Mouse (Mus musculus) embryonic stem cell, embryonic (primary cell): Measurements from ENCODE around the gene Slc19a1.

ENCODE experiments used
- CTCF ChIA-PET, 4 experiments: fragments of 300-600 bp in 2 of 4; fragments of 350-600 bp in 2 of 4; sonication (Branson Sonifier 250); formaldehyde crosslinking; loops; one replicate each; lab custom pipeline; 2022; ENCODE audit warnings: inconsistent platforms in 2 of 4; lab: Charles Lee
- POLR2A ChIA-PET, 4 experiments: fragments of 300-600 bp in 2 of 4; fragments of 350-600 bp in 2 of 4; sonication (Branson Sonifier 250); formaldehyde crosslinking; loops; one replicate each; lab custom pipeline; 2022; ENCODE audit warnings: antibody characterized with exemption in 4 of 4, inconsistent platforms in 1 of 4; lab: Charles Lee

Slc19a1 gene

DNA sequence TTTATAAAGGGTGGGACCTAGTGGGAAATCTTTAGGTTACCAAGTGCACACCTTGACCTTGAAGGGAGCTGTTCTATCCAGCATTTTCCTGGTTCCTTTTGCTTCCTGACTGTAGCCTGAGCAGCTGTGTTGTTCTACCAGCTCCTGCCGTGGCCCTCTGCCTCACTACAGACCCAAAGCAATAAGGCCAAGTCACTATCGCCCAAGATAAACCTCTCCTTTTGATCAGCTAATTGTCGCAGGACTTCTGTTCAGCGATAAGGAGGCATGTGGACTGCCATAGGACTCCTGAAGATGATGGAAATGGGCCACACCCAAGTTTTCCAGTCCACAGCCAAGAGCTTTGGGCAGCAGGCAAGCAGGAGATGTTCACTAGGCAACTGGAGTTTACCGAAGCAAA is 7.8 kb upstream of the Slc19a1 start:
- POLR2A ChIA-PET = interaction anchor here in 2 of 4 experiments (1.2 to 1.8 kb wide), 5 partner anchors 8 to 62 kb away, joined by 3 to 10 read pairs (median 5); partner anchors contain the start of genes Pcbp3 (in 1 of the 2) and Slc19a1 (in 1 of the 2)
- CTCF ChIA-PET = no interaction called here

DNA sequence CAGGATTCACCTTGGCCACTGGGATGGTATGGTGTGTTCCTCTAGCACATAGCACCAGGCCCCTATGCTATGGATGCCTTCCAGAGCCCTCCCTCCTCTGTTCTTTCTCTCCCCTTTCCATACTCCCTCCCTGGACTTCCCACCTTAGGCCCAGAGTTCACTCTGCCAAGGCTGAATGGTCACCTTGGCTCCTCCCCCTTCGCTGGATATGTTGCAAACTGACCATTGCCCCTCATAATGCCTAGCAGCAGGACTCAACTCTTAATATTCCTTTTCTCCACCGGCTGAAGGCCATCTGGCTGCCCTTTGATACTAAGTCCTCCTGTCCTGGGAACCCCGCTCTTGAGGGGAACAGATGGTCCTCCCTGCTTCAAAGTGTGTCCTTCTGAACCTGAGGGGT is 5.1 kb upstream of the Slc19a1 start:
- ChIA-PET POLR2A (interaction anchor here in 1 of 4 experiments (0.6 to 0.8 kb wide), 2 partner anchors 10 to 1076 kb away, joined by 3 to 6 read pairs; no protein-coding TSS in a partner anchor), CTCF (no interaction called here)

- ChIA-PET CTCF (interaction anchor here in 3 of 4 experiments (0.5 to 2.6 kb wide), 4 partner anchors 37 to 525 kb away, joined by 3 to 10 read pairs (median 4); no protein-coding TSS in a partner anchor), POLR2A (interaction anchor here in 1 of 4 experiments (1.1 kb wide), 2 partner anchors 8 to 21 kb away, joined by 3 to 4 read pairs; no protein-coding TSS in a partner anchor)
Measured at GRCm38 (mm10) chr10:77028782-77029296, 3.2 kb upstream of the Slc19a1 start.

- ChIA-PET CTCF (interaction anchor here in 3 of 4 experiments (1.1 to 2.6 kb wide), 5 partner anchors 8 to 322 kb away, joined by 3 to 10 read pairs (median 3); no protein-coding TSS in a partner anchor), POLR2A (interaction anchor here in 3 of 4 experiments (0.9 to 1.9 kb wide), 7 partner anchors 8 to 22 kb away, joined by 3 to 7 read pairs (median 4); no protein-coding TSS in a partner anchor)
Measured at GRCm38 (mm10) chr10:77029761-77030160, 2.3 kb upstream of the Slc19a1 start.

DNA sequence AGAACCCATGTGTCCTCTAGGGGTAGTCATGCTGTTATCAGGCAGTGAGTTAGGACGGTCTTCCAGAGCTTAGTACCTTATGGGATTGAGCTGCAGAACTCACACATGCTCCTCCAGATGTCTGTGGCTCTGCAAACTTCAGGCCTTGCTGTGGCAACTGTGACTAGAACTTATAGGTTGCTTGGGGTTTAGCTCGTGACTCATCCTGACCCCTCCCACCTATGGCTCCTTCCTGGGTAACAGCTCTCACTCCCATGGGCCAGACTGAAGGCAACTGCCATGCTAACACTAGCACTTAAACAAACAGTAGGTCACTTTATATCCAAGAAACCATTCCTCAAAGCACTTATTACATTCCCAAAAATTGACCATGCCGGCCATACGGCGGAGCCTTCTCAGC is 1.4 kb upstream of the Slc19a1 start:
- POLR2A ChIA-PET = interaction anchor here in 3 of 4 experiments (0.9 to 1.9 kb wide), 3 partner anchors 9 to 14 kb away, joined by 4 to 7 read pairs (median 5); no protein-coding TSS in a partner anchor

GRCm38 (mm10) chr10:77032591-77033322 is 716 bp downstream of the Slc19a1 start:
- CTCF ChIA-PET = interaction anchor here (0.5 to 2.3 kb wide), 13 partner anchors 10 to 241 kb away, joined by 3 to 13 read pairs (median 6); no protein-coding TSS in a partner anchor

More for the DNA sequence above, 1.4 kb upstream of the Slc19a1 start:
- CTCF ChIA-PET = interaction anchor here in 3 of 4 experiments (1.0 to 2.6 kb wide), 6 partner anchors 9 to 321 kb away, joined by 3 to 10 read pairs (median 3); no protein-coding TSS in a partner anchor

DNA sequence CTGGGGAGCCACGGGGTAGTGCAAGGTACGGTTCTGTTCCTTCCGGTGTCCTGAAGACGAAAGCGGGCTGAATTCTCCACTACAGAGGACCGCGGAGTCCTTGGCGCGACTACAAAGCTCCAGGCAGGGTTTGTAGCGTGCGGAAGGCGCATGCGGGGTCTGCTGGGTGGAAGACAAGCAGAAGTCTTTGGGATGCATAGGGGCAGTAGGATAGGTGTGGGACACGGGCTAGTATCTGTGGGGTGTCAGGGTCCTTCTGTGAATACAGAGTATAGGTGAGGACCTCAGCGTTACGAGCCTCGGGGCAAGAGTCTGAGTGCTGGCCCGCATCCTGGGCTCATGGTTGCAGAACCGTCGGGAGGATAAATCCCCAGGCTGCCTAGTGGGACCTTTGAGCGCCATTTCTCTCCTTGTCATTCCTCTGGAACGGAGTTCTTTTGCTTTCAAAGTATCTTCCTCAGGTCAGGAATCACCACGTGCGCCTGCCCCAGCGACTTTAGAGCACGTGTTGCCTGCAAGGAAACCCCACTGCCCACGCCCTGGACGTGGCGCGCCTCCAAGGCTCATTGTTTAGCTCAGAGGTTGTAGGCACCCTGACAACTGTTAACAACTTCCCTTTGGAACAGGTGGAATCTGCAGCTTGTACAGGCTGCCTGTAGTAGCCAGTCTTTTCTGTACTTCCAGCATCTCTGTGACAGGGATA is 1.4 kb downstream of the Slc19a1 start:
- ChIA-PET POLR2A (interaction anchor here (0.5 to 3.3 kb wide), 46 partner anchors 8 to 1388 kb away, joined by 3 to 29 read pairs (median 4); partner anchors contain the start of genes Pcbp3 (in 3 of the 4), Dip2a (in 1 of the 4), Pfkl (in 1 of the 4) and Pofut2 (in 1 of the 4)), CTCF (interaction anchor here (0.5 to 2.3 kb wide), 12 partner anchors 9 to 242 kb away, joined by 3 to 13 read pairs (median 6); no protein-coding TSS in a partner anchor)

More at GRCm38 (mm10) chr10:77032591-77033322, 716 bp downstream of the Slc19a1 start:
- POLR2A ChIA-PET = interaction anchor here (0.6 to 3.3 kb wide), 44 partner anchors 8 to 977 kb away, joined by 3 to 29 read pairs (median 4); partner anchors contain the start of genes Pcbp3 (in 3 of the 4), Dip2a (in 1 of the 4), Pfkl (in 1 of the 4) and Pofut2 (in 1 of the 4)

GRCm38 (mm10) chr10:77035487-77035886 is 3.4 kb downstream of the Slc19a1 start:
- ChIA-PET CTCF (interaction anchor here in 1 of 4 experiments (1.6 kb wide), 1 partner anchor 14 kb away, joined by 5 read pairs; no protein-coding TSS in a partner anchor), POLR2A (interaction anchor here in 1 of 4 experiments (0.6 to 1.3 kb wide), 5 partner anchors 12 to 231 kb away, joined by 3 read pairs; no protein-coding TSS in a partner anchor)

DNA sequence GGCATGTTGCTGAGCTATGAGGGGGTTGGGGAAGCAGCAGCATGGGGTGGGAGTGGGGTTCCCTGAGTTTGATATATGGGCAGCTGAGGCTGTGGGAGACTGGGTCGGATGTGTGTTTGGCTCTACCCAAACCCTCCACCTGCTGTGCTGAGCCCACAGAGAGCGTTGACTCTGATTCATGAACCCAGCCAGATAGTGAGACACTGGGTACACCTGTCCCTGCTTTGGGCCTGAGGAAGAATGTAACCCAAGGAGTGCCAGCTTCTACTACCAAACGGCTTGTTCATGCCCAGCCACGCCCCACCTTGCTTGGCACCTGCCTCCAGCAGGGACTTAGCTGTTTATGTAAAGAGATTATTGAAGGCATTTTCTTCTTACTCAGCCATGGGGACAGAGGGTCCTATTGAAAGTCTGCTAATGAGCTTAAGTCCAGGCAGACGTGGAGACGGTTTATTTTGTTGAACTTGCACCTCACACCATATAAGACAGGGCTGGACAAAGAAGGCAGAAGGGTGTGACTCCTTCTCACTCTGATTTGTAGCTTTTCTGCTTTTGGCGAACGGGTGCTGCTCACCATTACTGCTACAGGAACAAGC is 6.6 kb downstream of the Slc19a1 start:
- POLR2A ChIA-PET = interaction anchor here in 2 of 4 experiments (0.7 to 3.4 kb wide), 4 partner anchors 9 to 600 kb away, joined by 3 to 10 read pairs (median 5); no protein-coding TSS in a partner anchor
- CTCF ChIA-PET = no interaction called here

GRCm38 (mm10) chr10:77048196-77048595 is 16.2 kb downstream of the Slc19a1 start:
- CTCF ChIA-PET = interaction anchor here in 1 of 4 experiments (0.7 kb wide), 1 partner anchor 256 kb away, joined by 3 read pairs; no protein-coding TSS in a partner anchor

GRCm38 (mm10) chr10:77048606-77049005 is 16.6 kb downstream of the Slc19a1 start:
- CTCF ChIA-PET = interaction anchor here in 1 of 4 experiments (0.6 kb wide), 1 partner anchor 82 kb away, joined by 3 read pairs; no protein-coding TSS in a partner anchor

More at GRCm38 (mm10) chr10:77048196-77048595, 16.2 kb downstream of the Slc19a1 start:
- POLR2A ChIA-PET = interaction anchor here in 2 of 4 experiments (0.6 to 7.5 kb wide), 7 partner anchors 8 to 80 kb away, joined by 3 to 32 read pairs (median 3); no protein-coding TSS in a partner anchor

DNA sequence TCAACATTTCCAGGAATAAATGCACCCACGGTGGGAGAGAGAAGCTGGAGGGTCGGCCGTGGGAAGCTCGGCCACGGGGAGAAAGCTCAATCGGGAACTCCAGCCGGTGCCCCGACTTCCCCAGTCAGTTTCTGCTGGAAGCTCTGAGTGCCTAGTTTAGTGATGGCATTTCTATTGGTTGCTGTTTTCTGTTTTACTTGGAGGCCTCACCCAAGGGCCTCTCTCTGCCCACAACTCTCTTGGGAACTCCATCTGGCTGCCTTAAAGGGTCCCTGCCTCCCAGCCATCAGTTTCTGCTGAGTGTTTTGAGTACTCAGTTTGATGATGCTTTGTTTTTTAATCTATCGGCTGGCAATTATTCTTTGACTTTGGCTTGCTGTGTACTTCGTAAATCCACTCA is 24.7 kb downstream of the Slc19a1 start:
- POLR2A ChIA-PET = interaction anchor here in 2 of 4 experiments (0.6 to 2.0 kb wide), 6 partner anchors 9 to 212 kb away, joined by 3 to 5 read pairs (median 3); partner anchors contain the start of gene Pofut2 (in 1 of the 2)

More at GRCm38 (mm10) chr10:77048606-77049005, 16.6 kb downstream of the Slc19a1 start:
- POLR2A ChIA-PET = interaction anchor here in 2 of 4 experiments (0.6 to 7.5 kb wide), 6 partner anchors 8 to 80 kb away, joined by 3 to 32 read pairs (median 3); no protein-coding TSS in a partner anchor

GRCm38 (mm10) chr10:77061426-77061825 is 29.4 kb downstream of the Slc19a1 start:
- CTCF ChIA-PET = interaction anchor here in 1 of 4 experiments (1.0 to 1.2 kb wide), 2 partner anchors 29 to 292 kb away, joined by 3 to 6 read pairs; partner anchors contain the start of gene Slc19a1
- POLR2A ChIA-PET = interaction anchor here in 1 of 4 experiments (4.9 kb wide), 1 partner anchor 9 kb away, joined by 32 read pairs; no protein-coding TSS in a partner anchor

More for the DNA sequence above, 24.7 kb downstream of the Slc19a1 start:
- CTCF ChIA-PET = interaction anchor here in 3 of 4 experiments (0.6 to 1.6 kb wide), 3 partner anchors 10 to 1105 kb away, joined by 3 to 5 read pairs (median 4); partner anchors contain the start of gene Slc19a1 (in 1 of the 3)

GRCm38 (mm10) chr10:77062393-77063010 is 30.5 kb downstream of the Slc19a1 start:
- ChIA-PET POLR2A (interaction anchor here in 2 of 4 experiments (0.5 to 4.9 kb wide), 7 partner anchors 7 to 263 kb away, joined by 3 to 32 read pairs (median 4); no protein-coding TSS in a partner anchor), CTCF (interaction anchor here in 2 of 4 experiments (0.5 to 1.2 kb wide), 5 partner anchors 30 to 447 kb away, joined by 3 to 6 read pairs (median 5); partner anchors contain the start of gene Slc19a1 (in 1 of the 2))

DNA sequence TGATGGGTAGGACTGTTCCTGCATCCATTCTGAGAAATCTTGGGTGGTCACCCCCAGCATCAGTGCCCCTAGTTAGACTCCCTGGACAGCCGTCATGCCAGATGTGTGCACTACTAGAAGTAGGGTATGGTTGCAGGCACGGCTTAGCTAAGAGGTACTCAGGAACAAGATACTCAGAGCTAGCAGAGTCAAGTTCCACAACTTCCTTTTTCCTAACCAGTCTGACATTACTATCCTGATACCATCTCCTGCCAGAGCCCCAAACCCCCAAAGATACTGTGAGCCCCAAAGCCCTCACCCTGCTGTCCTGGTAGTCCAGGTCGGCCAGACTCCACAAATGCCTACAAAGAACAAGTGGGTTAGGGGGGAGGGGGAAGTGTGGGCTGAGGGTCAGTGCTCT is 32.2 kb downstream of the Slc19a1 start:
- ChIA-PET CTCF (interaction anchor here in 2 of 4 experiments (0.6 to 1.2 kb wide), 3 partner anchors 11 to 229 kb away, joined by 3 to 4 read pairs (median 3); no protein-coding TSS in a partner anchor), POLR2A (interaction anchor here in 2 of 4 experiments (1.2 to 4.9 kb wide), 4 partner anchors 9 to 61 kb away, joined by 3 to 32 read pairs (median 6); no protein-coding TSS in a partner anchor)
